In genomic region chr1:139551311-139551710, GRCm38 (mm10) we compare ENCODE assay signal across 40 mouse cellular contexts. TPM values are rescaled to one million over a fixed set of nuclear protein-coding genes. Genes with fewer than 3 reads are reported as not detected.
"Had no signal": no experiment of that assay in that cellular context is flagged by ENCODE, and none has a peak within 500 bp of the region (broad histone marks: within the 10 kb centered on the region; RNA-seq: fewer than 3 reads in every experiment).

No protein-coding gene starts in this region.

- H3K9ac ChIP-seq: embryonic facial prominence, embryonic 12.5 days; embryonic facial prominence, embryonic 13.5 days; embryonic facial prominence, embryonic 15.5 days; forebrain, embryonic 12.5 days; forebrain, embryonic 13.5 days; forebrain, embryonic 15.5 days; forebrain, postnatal 0 days had no signal

- H3K27ac ChIP-seq: embryonic facial prominence, embryonic 10.5 days; embryonic facial prominence, embryonic 12.5 days; embryonic facial prominence, embryonic 13.5 days; embryonic facial prominence, embryonic 15.5 days; forebrain, embryonic 10.5 days; forebrain, embryonic 12.5 days; forebrain, embryonic 13.5 days; forebrain, embryonic 15.5 days; gastrocnemius, adult 2 months; heart, adult 2 months had no signal

- H3K27me3 ChIP-seq: embryonic facial prominence, embryonic 12.5 days; embryonic facial prominence, embryonic 13.5 days; embryonic facial prominence, embryonic 15.5 days; forebrain, embryonic 12.5 days; forebrain, embryonic 13.5 days; forebrain, embryonic 15.5 days had no signal

- H3K4me1 ChIP-seq: embryonic facial prominence, embryonic 10.5 days; embryonic facial prominence, embryonic 12.5 days; embryonic facial prominence, embryonic 13.5 days; embryonic facial prominence, embryonic 15.5 days; forebrain, embryonic 10.5 days; forebrain, embryonic 12.5 days; forebrain, embryonic 13.5 days; forebrain, embryonic 15.5 days had no signal

- H3K36me3 ChIP-seq: embryonic facial prominence, embryonic 10.5 days; embryonic facial prominence, embryonic 12.5 days; embryonic facial prominence, embryonic 13.5 days; embryonic facial prominence, embryonic 15.5 days; forebrain, embryonic 10.5 days; forebrain, embryonic 12.5 days; forebrain, embryonic 15.5 days had no signal

- ATAC-seq: forebrain, embryonic 13.5 days; forebrain, embryonic 14.5 days; forebrain, embryonic 15.5 days; forebrain, embryonic 16.5 days; forebrain, postnatal 0 days had no signal

- H3K4me2 ChIP-seq: embryonic facial prominence, embryonic 12.5 days; embryonic facial prominence, embryonic 13.5 days; embryonic facial prominence, embryonic 15.5 days; forebrain, embryonic 12.5 days; forebrain, embryonic 13.5 days; forebrain, embryonic 15.5 days had no signal

- H3K9me3 ChIP-seq: embryonic facial prominence, embryonic 10.5 days; embryonic facial prominence, embryonic 12.5 days; embryonic facial prominence, embryonic 13.5 days; embryonic facial prominence, embryonic 15.5 days; forebrain, embryonic 10.5 days; forebrain, embryonic 12.5 days; forebrain, embryonic 13.5 days; forebrain, embryonic 15.5 days had no signal

- H3K4me3 ChIP-seq: embryonic facial prominence, embryonic 10.5 days; embryonic facial prominence, embryonic 12.5 days; embryonic facial prominence, embryonic 13.5 days; embryonic facial prominence, embryonic 15.5 days; erythroblast, embryonic 14.5 days; forebrain, embryonic 10.5 days; forebrain, embryonic 12.5 days; forebrain, embryonic 13.5 days; forebrain, embryonic 15.5 days; gastrocnemius, adult 2 months; heart, adult 2 months had no signal

- DNase-seq: cerebellum, adult 2 months; cerebellum, adult 8-10 months; cerebellum, adult 9-10 months; cerebellum, adult 9-11 months; cerebellum, postnatal 10 days; cerebellum, postnatal 14 days; cerebellum, postnatal 25 days; cerebellum, postnatal 36 days; embryo, embryonic 11 days; forebrain, postnatal 0 days; gastrocnemius, adult 2 months; gastrocnemius, postnatal 10 days; gastrocnemius, postnatal 14 days; gastrocnemius, postnatal 25 days; gastrocnemius, postnatal 36 days; heart, adult 11 months; heart, adult 18-20 months; heart, adult 2 months had no signal

RNA-seq across cellular contexts. Expression of gene Cfhr1, which starts 8.8 kb away (rescaled TPM):
- total RNA-seq: common myeloid progenitor, adult 5-6 weeks; forebrain, postnatal 0 days; gastrocnemius, adult 18-20 months; gastrocnemius, adult 2 months; gastrocnemius, adult 8-10 months; gastrocnemius, postnatal 10 days; gastrocnemius, postnatal 14 days; gastrocnemius, postnatal 25 days; gastrocnemius, postnatal 36 days; gastrocnemius, postnatal 4 days; granulocyte monocyte progenitor cell, adult 5-6 weeks; heart, adult 18-20 months; heart, adult 2 months had no signal
- polyA plus RNA-seq: cerebellum, adult 2 months; cortical plate, adult 2 months; embryonic facial prominence, embryonic 10.5 days; embryonic facial prominence, embryonic 11.5 days; embryonic facial prominence, embryonic 12.5 days; embryonic facial prominence, embryonic 13.5 days; embryonic facial prominence, embryonic 14.5 days; embryonic facial prominence, embryonic 15.5 days; erythroblast, embryonic 14.5 days; forebrain, embryonic 10.5 days; forebrain, embryonic 11.5 days; forebrain, embryonic 12.5 days; forebrain, embryonic 13.5 days; forebrain, embryonic 14.5 days; forebrain, embryonic 15.5 days; forebrain, embryonic 16.5 days; forebrain, postnatal 0 days; frontal cortex, adult 2 months; heart, adult 2 months had no signal

RNA-seq across cellular contexts. Expression of gene F13b, which starts 49.8 kb away (rescaled TPM):
- total RNA-seq: common myeloid progenitor, adult 5-6 weeks; forebrain, postnatal 0 days; gastrocnemius, adult 2 months; gastrocnemius, adult 8-10 months; gastrocnemius, postnatal 10 days; gastrocnemius, postnatal 14 days; gastrocnemius, postnatal 25 days; gastrocnemius, postnatal 36 days; granulocyte monocyte progenitor cell, adult 5-6 weeks; heart, adult 18-20 months; heart, adult 2 months had no signal
- polyA plus RNA-seq: cerebellum, adult 2 months; cortical plate, adult 2 months; embryonic facial prominence, embryonic 10.5 days; embryonic facial prominence, embryonic 11.5 days; embryonic facial prominence, embryonic 12.5 days; embryonic facial prominence, embryonic 13.5 days; embryonic facial prominence, embryonic 14.5 days; embryonic facial prominence, embryonic 15.5 days; erythroblast, embryonic 14.5 days; forebrain, embryonic 10.5 days; forebrain, embryonic 11.5 days; forebrain, embryonic 12.5 days; forebrain, embryonic 13.5 days; forebrain, embryonic 14.5 days; forebrain, embryonic 15.5 days; forebrain, embryonic 16.5 days; forebrain, postnatal 0 days; frontal cortex, adult 2 months; gonadal fat pad, adult 2 months; heart, adult 2 months had no signal
